Mouse (Mus musculus) ES-E14 (cell line): ENCODE results near the gene Rap1gap. TPM values are rescaled to one million over a fixed set of nuclear protein-coding genes. Genes with fewer than 3 reads are reported as not detected.

Source experiments
- DNase-seq: peaks from one replicate; pipeline ENCODE4 v3.0.0-alpha.2; 2013; ENCODE audit warnings: low read depth, low spot score
- H3K27ac ChIP-seq: 2 replicates; pipeline ENCODE4 v1.5.1; 2012; ENCODE audit warnings: low read depth, mild to moderate bottlenecking, low read length, moderate library complexity, mixed read lengths; ENCODE audit not compliant: poor library complexity, insufficient read depth, severe bottlenecking
- H3K36me3 ChIP-seq: 2 replicates; pipeline ENCODE4 v1.6.1; 2012; ENCODE audit warnings: mild to moderate bottlenecking, low read length, moderate library complexity, mixed read lengths; ENCODE audit not compliant: control insufficient read depth, poor library complexity, insufficient read depth, severe bottlenecking
- H3K4me1 ChIP-seq, 2 experiments: fragments of 150-350 bp in 1 of 2; sonication (generic) in 1 of 2; 2 replicates each; pipeline ENCODE4 v1.6.1; 2012; ENCODE audit warnings: low read length in 2 of 2, mild to moderate bottlenecking in 1 of 2, mixed read lengths in 1 of 2; ENCODE audit not compliant: control insufficient read depth in 2 of 2, insufficient read depth in 2 of 2, poor library complexity in 1 of 2
- H3K4me3 ChIP-seq, 2 experiments: fragments of 150-350 bp in 1 of 2; sonication (generic) in 1 of 2; 2 replicates each; pipeline ENCODE4 v1.5.1; 2012; ENCODE audit warnings: low read length in 2 of 2, low read depth in 1 of 2, mild to moderate bottlenecking in 1 of 2, mixed read lengths in 1 of 2; ENCODE audit not compliant: insufficient read depth in 1 of 2, poor library complexity in 1 of 2, severe bottlenecking in 1 of 2
- H3K9ac ChIP-seq: 2 replicates; pipeline ENCODE4 v1.6.1; 2012; ENCODE audit warnings: low read depth, mild to moderate bottlenecking, low read length, mixed read lengths; ENCODE audit not compliant: poor library complexity, insufficient read depth, severe bottlenecking
- H3K9me3 ChIP-seq: fragments of 150-350 bp; sonication (generic); 2 replicates; pipeline ENCODE4 v1.6.1; 2012; ENCODE audit warnings: low read depth, mild to moderate bottlenecking, low read length; ENCODE audit not compliant: control insufficient read depth, insufficient read depth
- CHD2 ChIP-seq: IDR thresholded peaks from 2 replicates; pipeline ENCODE4 v1.6.1; 2014; ENCODE audit warnings: mild to moderate bottlenecking, low read depth, low read length, inconsistent platforms
- HCFC1 ChIP-seq: IDR thresholded peaks from 2 replicates; pipeline ENCODE4 v1.6.1; 2012; ENCODE audit warnings: low read length, inconsistent platforms, borderline replicate concordance; ENCODE audit not compliant: insufficient read depth
- MAFK ChIP-seq: IDR thresholded peaks from 2 replicates; pipeline ENCODE4 v1.6.1; 2014; ENCODE audit warnings: mild to moderate bottlenecking, low read depth, low read length, inconsistent platforms; ENCODE audit not compliant: insufficient read depth
- ZC3H11A ChIP-seq: IDR thresholded peaks from 2 replicates; pipeline ENCODE4 v1.6.1; 2012; ENCODE audit warnings: low read depth, mild to moderate bottlenecking, inconsistent platforms, low read length, borderline replicate concordance
- ZNF384 ChIP-seq: IDR thresholded peaks from 2 replicates; pipeline ENCODE4 v1.6.1; 2012; ENCODE audit warnings: low read depth, low read length, inconsistent platforms
- in situ Hi-C, 2 experiments: fragments of 600-800 bp; cut with MboI; formaldehyde crosslinking; loops; one replicate each; pipeline ENCODE4 v1.15.1; 2025; ENCODE audit warnings: low sequenced_read_pairs in 2 of 2, inconsistent platforms in 1 of 2; ENCODE audit not compliant: unreplicated experiment in 2 of 2
- total RNA-seq: library from RNA; depleted of rRNA; stranded (reverse); fragments of 300-350 nt; gene quantifications from 2 replicates; pipeline ENCODE4 v1.2.3, GENCODE M21; 2012

The Rap1gap gene
- total RNA-seq, 1 experiment: 13.4 TPM

DNA sequence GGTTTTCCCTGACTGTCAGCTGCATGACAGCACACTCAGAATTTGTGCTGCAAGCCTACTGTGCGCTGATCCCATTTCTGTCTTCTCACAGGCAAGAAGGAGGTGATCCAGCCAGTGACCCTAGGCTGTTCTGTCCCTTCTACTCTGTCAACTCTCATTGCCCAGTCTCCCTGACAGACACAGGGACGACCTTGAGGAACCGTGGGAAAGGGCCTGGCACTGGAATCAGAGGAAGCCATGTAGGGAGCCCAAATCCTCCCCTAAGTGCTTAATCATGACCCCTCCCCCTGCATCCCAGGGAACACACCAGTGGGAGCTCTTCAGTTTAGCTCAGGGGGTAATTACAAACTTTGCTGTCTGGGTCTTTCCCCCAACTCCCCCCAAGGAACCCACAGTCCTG lies 73.2 kb downstream of the Rap1gap start:
- no peaks in the 10 kb centered on the region for H3K9me3 ChIP-seq
- no peak overlapping the region for H3K9ac ChIP-seq
- H3K4me1 ChIP-seq: peaks cover 1 to 8% of the 10 kb centered on the region in 2 experiments; a peak in 2 of 4 replicates
- no peak overlapping the region for H3K27ac ChIP-seq
- TF ChIP-seq CHD2 (no peak), ZC3H11A (no peak), HCFC1 (no peak), ZNF384 (no peak), MAFK (no peak)
- no peak for DNase-seq
- peaks cover 4% of the 10 kb centered on the region for H3K36me3 ChIP-seq
- in situ Hi-C loops: loop anchor here in 1 of 2 experiments (10.0 kb wide), 2 partner anchors 97 to 207 kb away; no protein-coding TSS in a partner anchor
- H3K4me3 ChIP-seq: no peak overlapping the region

GRCm38 (mm10) chr4:137739151-137739923 lies 74.8 kb downstream of the Rap1gap start:
- no peaks in the 10 kb centered on the region for H3K9me3 ChIP-seq
- peaks cover 1 to 17% of the 10 kb centered on the region in 2 experiments; a peak in 2 of 4 replicates for H3K4me1 ChIP-seq
- peak; percentile 54 for DNase-seq
- in situ Hi-C loops: loop anchor here in 1 of 2 experiments (10.0 kb wide), 2 partner anchors 95 to 205 kb away; no protein-coding TSS in a partner anchor
- H3K27ac ChIP-seq: no peak overlapping the region
- H3K36me3 ChIP-seq: peaks cover 16% of the 10 kb centered on the region
- peak overlapping the region in 1 of 2 experiments; percentile 42; a peak in 1 of 4 replicates for H3K4me3 ChIP-seq
- no peak overlapping the region for H3K9ac ChIP-seq
- TF ChIP-seq HCFC1 (peak; percentile 98), CHD2 (peak; percentile 70), ZC3H11A (no peak)

GRCm38 (mm10) chr4:137740350-137740749 lies 75.8 kb downstream of the Rap1gap start:
- TF ChIP-seq HCFC1 (no peak), MAFK (no peak), ZC3H11A (no peak)
- Histone ChIP-seq H3K27ac (no peak overlapping the region), H3K4me3 (no peak overlapping the region), H3K9ac (no peak overlapping the region), H3K4me1 (peaks cover 1 to 19% of the 10 kb centered on the region in 2 experiments; a peak in 2 of 4 replicates), H3K9me3 (no peaks in the 10 kb centered on the region), H3K36me3 (peaks cover 20% of the 10 kb centered on the region)
- in situ Hi-C loops: no loop called here
- no peak for DNase-seq

DNA sequence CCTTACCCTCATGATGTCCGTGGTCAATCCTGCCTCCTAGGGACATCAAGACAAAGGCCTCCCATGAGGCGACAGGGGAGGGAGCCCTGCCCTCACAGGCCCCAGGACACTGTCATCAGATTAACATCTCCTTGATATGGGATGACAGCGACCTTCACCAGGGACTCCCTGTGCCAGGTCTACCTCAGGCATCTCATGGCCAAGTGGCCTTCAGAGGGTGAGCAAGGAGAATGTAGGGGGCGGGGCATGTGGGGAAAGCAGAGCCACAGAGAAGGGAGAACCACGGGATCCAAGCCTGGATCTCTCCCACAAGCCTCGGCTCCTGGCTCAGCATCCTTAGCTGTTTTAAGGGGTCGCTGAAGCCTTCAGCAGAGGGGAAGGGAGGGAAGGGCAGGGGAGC lies 79.3 kb downstream of the Rap1gap start:
- no peak for TF ChIP-seq ZC3H11A
- TF ChIP-seq HCFC1: no peak
- no peak for TF ChIP-seq ZNF384
- TF ChIP-seq CHD2: no peak
- no peak for TF ChIP-seq MAFK
- H3K27ac ChIP-seq: no peak overlapping the region
- in situ Hi-C loops: no loop called here

More for the DNA sequence above, 79.3 kb downstream of the Rap1gap start:
- H3K4me1 ChIP-seq: peaks cover 0 to 17% of the 10 kb centered on the region in 2 experiments; a peak in 2 of 4 replicates
- no peak overlapping the region for H3K4me3 ChIP-seq
- DNase-seq: no peak
- no peak overlapping the region for H3K9ac ChIP-seq
- no peaks in the 10 kb centered on the region for H3K9me3 ChIP-seq
- peaks cover 42% of the 10 kb centered on the region for H3K36me3 ChIP-seq
